7 mouse cellular contexts compared by ENCODE assay signal in the genomic region with DNA sequence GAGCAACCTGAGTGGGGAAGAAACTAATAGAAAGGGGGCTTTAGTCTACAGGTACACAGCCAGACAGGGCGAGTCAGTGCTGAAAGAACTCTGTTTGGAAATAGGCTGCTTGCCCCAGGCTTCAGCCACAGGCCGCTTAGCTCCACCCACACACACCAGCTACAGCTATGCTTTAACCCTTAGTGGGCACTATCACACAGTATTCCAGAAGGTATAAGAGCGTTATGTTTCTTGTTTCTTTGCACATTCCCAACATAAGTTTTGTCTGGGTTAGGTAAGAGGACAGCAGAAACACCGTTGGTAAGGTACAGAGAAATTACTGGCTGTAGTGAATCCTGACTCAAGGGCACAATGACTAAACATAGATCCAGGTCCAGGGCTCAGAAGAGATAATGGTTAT.
DNase-seq lines count a peak whose midpoint lies in the region; ATAC-seq and TF ChIP-seq lines count a peak whose summit lies in the region.

No protein-coding gene starts in this region.

- H3K36me3 ChIP-seq in ES-E14 (ENCODE audit: control insufficient read depth, insufficient read depth, low read length, poor library complexity, severe bottlenecking) (no peaks in the 10 kb centered on the region), myocyte (ENCODE audit: control insufficient read depth, insufficient read depth) (no peaks in the 10 kb centered on the region)
- no peaks in the 10 kb centered on the region for H3K36me3 ChIP-seq in embryonic facial prominence, embryonic 11.5 days (replicated peaks; ENCODE audit: control insufficient read depth, insufficient read depth, low read depth, low read length)
- no peaks in the 10 kb centered on the region for H3K36me3 ChIP-seq in hindbrain, embryonic 11.5 days (ENCODE audit: control insufficient read depth, insufficient read depth, low read length)

- no peak overlapping the region for H3K4me2 ChIP-seq in embryonic facial prominence, embryonic 11.5 days (ENCODE audit: low read depth, low read length)
- 0 out of 2 replicates have a peak overlapping the region, but pooled peaks have one; percentile 3 for H3K4me2 ChIP-seq in hindbrain, embryonic 11.5 days (replicated peaks; ENCODE audit: low read depth, low read length)
- H3K4me2 ChIP-seq in myocyte (ENCODE audit: low read depth), result peak overlapping the region; percentile 72

- H3K79me2 ChIP-seq in myocyte (ENCODE audit: control insufficient read depth, insufficient read depth), result no peaks in the 10 kb centered on the region

- H3K9ac ChIP-seq in ES-E14 (ENCODE audit: insufficient read depth, low read depth, low read length, poor library complexity, severe bottlenecking), result no peak overlapping the region
- H3K9ac ChIP-seq in embryonic facial prominence, embryonic 11.5 days (replicated peaks; ENCODE audit: low read length), result no peak overlapping the region
- H3K9ac ChIP-seq in hindbrain, embryonic 11.5 days (ENCODE audit: low read depth, low read length), result no peak overlapping the region

- ATAC-seq in embryonic facial prominence, embryonic 11.5 days (replicated peaks; ENCODE audit: insufficient number of reproducible peaks, low FRiP score, low TSS enrichment, low read depth), result no peak
- peak; percentile 58 for ATAC-seq in hindbrain, embryonic 11.5 days (ENCODE audit: low FRiP score)
- no peak for ATAC-seq in erythroblast, adult 5-6 weeks (replicated peaks; ENCODE audit: low FRiP score, poor library complexity, severe bottlenecking)

- no peak for TF ChIP-seq POLR2A in myocyte (IDR thresholded peaks at IDR 0.05; ENCODE audit: insufficient read length, low read depth)

- no peaks in the 10 kb centered on the region for H3K27me3 ChIP-seq in embryonic facial prominence, embryonic 11.5 days (ENCODE audit: control insufficient read depth, insufficient read depth, low read length)
- H3K27me3 ChIP-seq in hindbrain, embryonic 11.5 days (ENCODE audit: control insufficient read depth, insufficient read depth, low read length), result no peaks in the 10 kb centered on the region
- H3K27me3 ChIP-seq in myocyte (ENCODE audit: control insufficient read depth, insufficient read depth, insufficient read length), result no peaks in the 10 kb centered on the region

- H3ac ChIP-seq in myocyte (ENCODE audit: control insufficient read depth, insufficient read length), result no peak overlapping the region

- H3K4me3 ChIP-seq in ES-E14 (ENCODE audit: insufficient read depth in 1 of 2, low read depth in 1 of 2, low read length in 2 of 2, poor library complexity in 1 of 2, severe bottlenecking in 1 of 2), result no peak overlapping the region
- no peak overlapping the region for H3K4me3 ChIP-seq in embryonic facial prominence, embryonic 11.5 days (ENCODE audit: low read depth, low read length)
- H3K4me3 ChIP-seq in hindbrain, embryonic 11.5 days (ENCODE audit: low read depth, low read length), result no peak overlapping the region
- H3K4me3 ChIP-seq in myocyte, result peak overlapping the region; percentile 18

- peaks cover 7 to 8% of the 10 kb centered on the region in 2 experiments; a peak in 3 of 4 replicates for H3K4me1 ChIP-seq in ES-E14 (ENCODE audit: control insufficient read depth in 2 of 2, insufficient read depth in 2 of 2, low read length in 2 of 2, poor library complexity in 1 of 2)
- no peaks in the 10 kb centered on the region; the same call in 1 of the 2 replicates for H3K4me1 ChIP-seq in embryonic facial prominence, embryonic 11.5 days (ENCODE audit: control insufficient read depth, insufficient read depth, low read length)
- H3K4me1 ChIP-seq in hindbrain, embryonic 11.5 days (replicated peaks; ENCODE audit: control insufficient read depth, insufficient read depth, low read length), result no peaks in the 10 kb centered on the region; the same call in 1 of the 2 replicates

- H3K27ac ChIP-seq in ES-E14 (ENCODE audit: insufficient read depth, low read depth, low read length, poor library complexity, severe bottlenecking), result no peak overlapping the region
- no peak overlapping the region for H3K27ac ChIP-seq in embryonic facial prominence, embryonic 11.5 days (replicated peaks; ENCODE audit: low read depth, low read length)
- H3K27ac ChIP-seq in hindbrain, embryonic 11.5 days (ENCODE audit: low read depth, low read length), result no peak overlapping the region

- H3K9me3 ChIP-seq in ES-E14 (ENCODE audit: control insufficient read depth, insufficient read depth, low read depth, low read length), result no peaks in the 10 kb centered on the region
- no peaks in the 10 kb centered on the region for H3K9me3 ChIP-seq in embryonic facial prominence, embryonic 11.5 days (replicated peaks; ENCODE audit: control insufficient read depth, low read length)
- no peaks in the 10 kb centered on the region for H3K9me3 ChIP-seq in hindbrain, embryonic 11.5 days (ENCODE audit: control insufficient read depth, low read length)

- 10% methylated on average over 4 of the region's 4 CpGs for WGBS in embryonic facial prominence, embryonic 11.5 days
- WGBS in hindbrain, embryonic 11.5 days, result 10% methylated on average over 4 of the region's 4 CpGs

- in situ Hi-C loops in ES-E14 (cut with MboI; ENCODE audit: low sequenced_read_pairs in 2 of 2, unreplicated experiment in 2 of 2), result no loop called here

- DNase-seq in ES-E14 (ENCODE audit: low read depth, low spot score) (peak; percentile 13), R1 (ENCODE audit: low read depth, low spot score) (peak; percentile 16), liver (peak; percentile 55)
- DNase-seq in embryonic facial prominence, embryonic 11.5 days (ENCODE audit: low spot score), result peak; percentile 70
- peak; percentile 56 for DNase-seq in hindbrain, embryonic 11.5 days (ENCODE audit: low spot score)

TF ChIP-seq in ES-E14, 5 proteins besides CTCF, POLR2A, EP300 and RAD21:
- TF ChIP-seq HCFC1 (IDR thresholded peaks at IDR 0.05; ENCODE audit: borderline replicate concordance, insufficient read depth, low read length) (no peak), CHD2 (IDR thresholded peaks at IDR 0.05; ENCODE audit: low read depth, low read length) (no peak), ZC3H11A (IDR thresholded peaks at IDR 0.05; ENCODE audit: borderline replicate concordance, low read depth, low read length) (no peak), ZNF384 (IDR thresholded peaks at IDR 0.05; ENCODE audit: low read depth, low read length) (no peak), MAFK (IDR thresholded peaks at IDR 0.05; ENCODE audit: insufficient read depth, low read depth, low read length) (no peak)
TF ChIP-seq in ES-E14: peak in this region for 0.

TF ChIP-seq in myocyte, 11 proteins besides CTCF, POLR2A, EP300 and RAD21:
- no peak for TF ChIP-seq POLR2AphosphoS2 (IDR thresholded peaks at IDR 0.05; ENCODE audit: insufficient read length, low read depth)
- TF ChIP-seq REST (IDR thresholded peaks at IDR 0.05; ENCODE audit: insufficient read depth, insufficient read length), result no peak
- TF ChIP-seq CEBPB (IDR thresholded peaks at IDR 0.05; ENCODE audit: insufficient read depth, poor library complexity, severe bottlenecking), result no peak
- TF ChIP-seq USF1 (IDR thresholded peaks at IDR 0.05; ENCODE audit: low read depth), result no peak
- TF ChIP-seq SRF (IDR thresholded peaks at IDR 0.05; ENCODE audit: control insufficient read depth, insufficient read length, low read depth), result no peak
- TF ChIP-seq TCF3 (IDR thresholded peaks at IDR 0.05; ENCODE audit: insufficient read length, low read depth), result no peak
- no peak for TF ChIP-seq TCF12 (IDR thresholded peaks at IDR 0.05; ENCODE audit: insufficient read depth, poor library complexity, severe bottlenecking)
- no peak for TF ChIP-seq MYOG (IDR thresholded peaks at IDR 0.05; ENCODE audit: control insufficient read depth in 1 of 3, insufficient read depth in 1 of 3, insufficient read length in 2 of 3, low read depth in 2 of 3)
- no peak for TF ChIP-seq E2F4 (IDR thresholded peaks at IDR 0.05; ENCODE audit: insufficient read depth)
- TF ChIP-seq MAX (IDR thresholded peaks at IDR 0.05; ENCODE audit: low read depth), result no peak
- TF ChIP-seq MYOD1 (IDR thresholded peaks at IDR 0.05; ENCODE audit: control insufficient read depth in 1 of 3, insufficient read length in 2 of 3, low read depth in 2 of 3), result no peak

Comparison
In these comparisons a context has a peak if more than half of its experiments do, and no peak if none do; other contexts are left out.
1. DNase-seq: peak in every context shown above with its lines; median percentile 70 in embryonic facial prominence, embryonic 11.5 days; 56 in hindbrain, embryonic 11.5 days; 55 in liver; 16 in R1; 13 in ES-E14.